Mouse (Mus musculus) midbrain, embryonic 15.5 days (tissue): ENCODE results near the gene Rbms3. TPM values are rescaled to one million over a fixed set of nuclear protein-coding genes. Genes with fewer than 3 reads are reported as not detected.

Experiments used
- ATAC-seq: fragments of 200-750 bp; cut with Nextera tagmentation; replicated peaks from 2 replicates; pipeline ENCODE4 v1.8.0; 2017; ENCODE audit warnings: moderate TSS enrichment
- H3K27ac ChIP-seq: fragments of 300-500 bp; sonication (generic); 2 replicates; pipeline ENCODE4 v1.5.1; 2015; ENCODE audit warnings: mild to moderate bottlenecking, inconsistent platforms
- H3K27me3 ChIP-seq: fragments of 300-500 bp; sonication (generic); replicated peaks from 2 replicates; pipeline ENCODE4 v1.6.1; 2015; ENCODE audit warnings: inconsistent platforms
- H3K36me3 ChIP-seq: fragments of 300-500 bp; sonication (generic); replicated peaks from 2 replicates; pipeline ENCODE4 v1.6.1; 2015; ENCODE audit warnings: inconsistent platforms
- H3K4me1 ChIP-seq: fragments of 300-500 bp; sonication (generic); 2 replicates; pipeline ENCODE4 v1.6.1; 2015; ENCODE audit warnings: inconsistent platforms
- H3K4me2 ChIP-seq: fragments of 300-500 bp; sonication (generic); 2 replicates; pipeline ENCODE4 v1.6.1; 2015; ENCODE audit warnings: inconsistent platforms, mild to moderate bottlenecking, moderate library complexity
- H3K4me3 ChIP-seq: fragments of 300-500 bp; sonication (generic); 2 replicates; pipeline ENCODE4 v1.5.1; 2015; ENCODE audit warnings: mild to moderate bottlenecking, inconsistent platforms
- H3K9ac ChIP-seq: fragments of 300-500 bp; sonication (generic); 2 replicates; pipeline ENCODE4 v1.6.1; 2015; ENCODE audit warnings: mild to moderate bottlenecking, inconsistent platforms
- H3K9me3 ChIP-seq: fragments of 300-500 bp; sonication (generic); 2 replicates; pipeline ENCODE4 v1.6.1; 2016; ENCODE audit warnings: inconsistent platforms
- WGBS: fragments of 180-500 bp; shearing (Covaris S2); methylation state at CpG from one replicate; pipeline ENCODE4 v1.1.7; 2015; ENCODE audit warnings: mixed read lengths; 5-methylcytosine and 5-hydroxymethylcytosine counted together
- polyA plus RNA-seq: library from polyadenylated mRNA; unstranded; fragments of >200 nt; fragmentation: Nextera tagmentation; extraction: Ambion mirVana; gene quantifications from 2 replicates; pipeline ENCODE4 v1.2.1, GENCODE M21; 2015

The Rbms3 gene
- polyA plus RNA-seq, 1 experiment from 2014 or later, result 51.9 TPM

- H3K9me3 ChIP-seq, result no peaks in the 10 kb centered on the region
- H3K4me1 ChIP-seq, result no peaks in the 10 kb centered on the region
- H3K4me3 ChIP-seq, result no peak overlapping the region
- H3K36me3 ChIP-seq, result no peaks in the 10 kb centered on the region
- H3K27ac ChIP-seq, result no peak overlapping the region
- H3K4me2 ChIP-seq, result no peak overlapping the region
- H3K9ac ChIP-seq, result no peak overlapping the region
- ATAC-seq, result no peak
- H3K27me3 ChIP-seq, result no peaks in the 10 kb centered on the region
- WGBS, result 58% methylated on average over 3 of the region's 3 CpGs
Measured at GRCm38 (mm10) chr9:116535709-116536108, 1094.0 kb downstream of the Rbms3 start.

- Histone ChIP-seq H3K36me3 (no peaks in the 10 kb centered on the region), H3K4me3 (no peak overlapping the region), H3K4me1 (no peaks in the 10 kb centered on the region), H3K27ac (no peak overlapping the region), H3K4me2 (no peak overlapping the region), H3K27me3 (no peaks in the 10 kb centered on the region), H3K9me3 (no peaks in the 10 kb centered on the region), H3K9ac (no peak overlapping the region)
- WGBS, result 84% methylated on average over 5 of the region's 5 CpGs
- ATAC-seq, result no peak
Measured at GRCm38 (mm10) chr9:116533381-116533780, 1096.3 kb downstream of the Rbms3 start.

- no peaks in the 10 kb centered on the region for H3K36me3 ChIP-seq
- H3K27ac ChIP-seq, result no peak overlapping the region
- H3K27me3 ChIP-seq, result no peaks in the 10 kb centered on the region
- no peak overlapping the region for H3K4me3 ChIP-seq
- ATAC-seq, result no peak
- H3K4me1 ChIP-seq, result no peaks in the 10 kb centered on the region
- no peak overlapping the region for H3K4me2 ChIP-seq
- no peaks in the 10 kb centered on the region for H3K9me3 ChIP-seq
- H3K9ac ChIP-seq, result no peak overlapping the region
- 91% methylated on average over 4 of the region's 4 CpGs for WGBS
Measured at GRCm38 (mm10) chr9:116531121-116531520, 1098.6 kb downstream of the Rbms3 start.

- no peak for ATAC-seq
- no peak overlapping the region for H3K4me3 ChIP-seq
- H3K4me1 ChIP-seq, result no peaks in the 10 kb centered on the region
- no peak overlapping the region for H3K9ac ChIP-seq
- H3K4me2 ChIP-seq, result no peak overlapping the region
- no peaks in the 10 kb centered on the region for H3K9me3 ChIP-seq
- no peaks in the 10 kb centered on the region for H3K36me3 ChIP-seq
- WGBS, result 71% methylated on average over 5 of the region's 5 CpGs
- H3K27me3 ChIP-seq, result no peaks in the 10 kb centered on the region
- H3K27ac ChIP-seq, result no peak overlapping the region
Measured at GRCm38 (mm10) chr9:116524386-116524785, 1105.3 kb downstream of the Rbms3 start.
